Mouse (Mus musculus) cerebellum, adult 2 months (tissue): ENCODE measurements around the gene Sgpl1.

Experiments used
- CTCF ChIP-seq: fragments of 200-500 bp; IDR thresholded peaks from 2 replicates; pipeline ENCODE4 v1.5.1; 2011; ENCODE audit warnings: low read depth, mild to moderate bottlenecking, control low read depth, low read length, moderate library complexity, borderline replicate concordance; ENCODE audit not compliant: insufficient read depth
- POLR2A ChIP-seq: fragments of 200-500 bp; IDR thresholded peaks from 2 replicates; pipeline ENCODE4 v1.6.1; 2011; ENCODE audit warnings: low read length, control low read depth, borderline replicate concordance; ENCODE audit not compliant: insufficient read depth

DNA sequence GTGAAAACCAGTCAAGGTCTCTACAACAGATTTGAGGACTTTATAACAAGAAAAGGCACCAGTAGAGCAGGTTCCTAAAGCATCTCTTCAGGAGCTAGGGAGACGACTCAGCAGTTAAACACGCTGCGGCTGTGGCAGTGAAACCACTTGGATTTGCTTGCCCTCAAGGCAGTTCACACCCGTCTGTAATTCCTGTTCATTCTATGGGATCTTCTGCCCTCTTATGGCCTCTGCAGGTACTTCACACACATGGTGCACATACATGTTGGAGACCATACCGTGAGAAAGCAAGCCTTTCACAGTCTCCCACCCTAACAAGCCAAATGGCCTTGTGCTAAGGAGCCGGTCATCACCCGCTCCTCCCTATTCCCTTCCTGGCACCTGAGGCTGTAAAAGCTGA lies 90.8 kb downstream of the Sgpl1 start:
- TF ChIP-seq CTCF, result no peak
- TF ChIP-seq POLR2A, result no peak
